Mouse (Mus musculus) brain, embryonic 14.5 days (tissue): ENCODE measurements around the gene Rab6a.

ENCODE experiments used
- CTCF ChIP-seq: fragments of 200-500 bp; IDR thresholded peaks from 2 replicates; pipeline ENCODE4 v1.5.1; 2012; ENCODE audit warnings: inconsistent platforms, mild to moderate bottlenecking, moderate library complexity, borderline replicate concordance; ENCODE audit not compliant: insufficient read depth, insufficient read length; ENCODE audit errors: extremely low read depth
- POLR2A ChIP-seq: fragments of 200-500 bp; IDR thresholded peaks from 2 replicates; pipeline ENCODE4 v1.6.1; 2012; ENCODE audit warnings: mild to moderate bottlenecking, inconsistent platforms, borderline replicate concordance; ENCODE audit not compliant: poor library complexity, insufficient read depth, insufficient read length, severe bottlenecking; ENCODE audit errors: extremely low read depth

DNA sequence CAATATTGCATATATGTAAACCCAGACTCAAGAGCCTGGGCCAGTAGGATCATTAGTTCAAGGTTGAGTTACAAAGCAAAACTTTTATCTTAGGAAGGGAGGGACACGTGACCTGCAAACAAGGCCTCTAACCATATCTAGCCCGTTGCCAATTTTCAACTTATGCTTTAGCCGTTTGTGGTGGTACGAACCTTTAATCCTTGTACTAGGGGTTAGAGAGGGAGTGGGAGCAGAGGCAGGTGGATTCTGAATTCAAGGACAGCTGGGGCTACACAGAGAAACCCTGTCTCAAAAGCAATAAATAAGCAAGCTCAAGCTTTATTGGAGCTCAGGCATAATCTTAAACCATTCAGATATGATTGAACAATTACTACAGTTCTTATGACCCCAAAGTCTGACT, 35.2 kb downstream of the Rab6a start:
- TF ChIP-seq CTCF (no peak), POLR2A (no peak)
